In genomic region chr12:30372933-30373501, GRCm38 (mm10) we compare ENCODE assay signal across 9 mouse cellular contexts. TPM values are rescaled to one million over a fixed set of nuclear protein-coding genes. Genes with fewer than 3 reads are reported as not detected.
DNase-seq lines count a peak whose midpoint lies in the region; ATAC-seq lines count a peak whose summit lies in the region.
"Had no signal": no experiment of that assay in that cellular context is flagged by ENCODE, and none has a peak within 500 bp of the region (broad histone marks: within the 10 kb centered on the region; RNA-seq: fewer than 3 reads in every experiment).

Gene Sntg2, minus strand, starts transcription at chr12:30373375.

- peak; percentile 89 for DNase-seq in Muller cell, postnatal 12 days (ENCODE audit: inconsistent ontology term)
- peak; percentile 35 to 69 for DNase-seq in cerebellum, postnatal 25 days
- DNase-seq in frontal cortex, postnatal 25 days (ENCODE audit: low spot score in 2 of 2) = peak; percentile 35 to 56
- DNase-seq in hindbrain, embryonic 11.5 days (ENCODE audit: low spot score) = peak; percentile 84
- peak; percentile 50 to 54 for DNase-seq in layer of hippocampus, adult 8-10 months (ENCODE audit: low spot score in 2 of 2)
- peak; percentile 81 to 86 for DNase-seq in lung, adult 18-20 months
- DNase-seq in ovary, postnatal 14 days (ENCODE audit: low spot score) = peak; percentile 70
- DNase-seq in thymus, postnatal 14 days = peak; percentile 44

- H3K27ac ChIP-seq in hindbrain, embryonic 11.5 days (ENCODE audit: low read depth, low read length) = no peak within 1 kb of the TSS

- H3K36me3 ChIP-seq in hindbrain, embryonic 11.5 days (ENCODE audit: control insufficient read depth, insufficient read depth, low read length) = no peaks in the 10 kb centered on the region

- no peaks in the 10 kb centered on the region for H3K9me3 ChIP-seq in hindbrain, embryonic 11.5 days (ENCODE audit: control insufficient read depth, low read length)

- H3K4me1 ChIP-seq in hindbrain, embryonic 11.5 days (replicated peaks; ENCODE audit: control insufficient read depth, insufficient read depth, low read length) = 0 out of 2 replicates have a peak, but pooled peaks cover 2% of the 10 kb centered on the region

- peak within 1 kb of the TSS; percentile 90 for H3K4me2 ChIP-seq in hindbrain, embryonic 11.5 days (replicated peaks; ENCODE audit: low read depth, low read length)

- 0 out of 2 replicates have a peak, but pooled peaks cover 2% of the 10 kb centered on the region for H3K27me3 ChIP-seq in hindbrain, embryonic 11.5 days (ENCODE audit: control insufficient read depth, insufficient read depth, low read length)

- under 1% methylated on average over 39 of the region's 39 CpGs for WGBS in hindbrain, embryonic 11.5 days

- peak; percentile 98 for ATAC-seq in hindbrain, embryonic 11.5 days (ENCODE audit: low FRiP score)

- H3K9ac ChIP-seq in hindbrain, embryonic 11.5 days (ENCODE audit: low read depth, low read length) = peak within 1 kb of the TSS; percentile 64

- H3K4me3 ChIP-seq in hindbrain, embryonic 11.5 days (ENCODE audit: low read depth, low read length) = peak within 1 kb of the TSS; percentile 46

RNA-seq across cellular contexts. Expression of gene Sntg2, which starts in this region (rescaled TPM):
- polyA plus RNA-seq in hindbrain, embryonic 11.5 days (2014; fragmentation: Nextera tagmentation; extraction: Ambion mirVana) = 0.43 and 1.0 TPM in 2 replicates
- total RNA-seq in layer of hippocampus, adult 8-10 months (2022) = 1 to 10 TPM; 4.5 to 8.3 (median 7.0) TPM
- total RNA-seq: MEL had no signal
